Mouse (Mus musculus): Measurements from ENCODE around the gene Pgf.

DNA sequence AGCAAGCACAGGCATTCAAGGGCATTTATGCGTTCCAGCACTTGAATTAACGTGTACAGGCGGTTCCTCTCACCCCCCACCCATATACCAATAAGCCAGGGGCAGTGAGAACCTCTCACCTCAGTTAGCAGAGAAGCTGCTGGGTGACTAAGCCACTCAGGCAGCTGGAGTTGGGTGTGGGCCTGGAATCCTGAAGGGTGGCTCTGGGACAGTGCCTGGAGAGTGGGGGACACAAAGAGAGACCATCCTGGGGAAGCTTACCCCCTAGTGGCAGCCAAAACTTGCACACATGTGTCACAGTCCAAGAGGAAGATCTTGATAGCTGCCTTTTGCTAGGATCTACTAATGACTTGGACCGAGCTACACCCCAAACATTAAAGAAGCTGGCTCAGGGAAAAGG is 41.0 kb downstream of the Pgf start:
- TF ChIP-seq CTCF (IDR thresholded peaks at IDR 0.05), result no peak
- TF ChIP-seq EP300 (IDR thresholded peaks at IDR 0.05; ENCODE audit: insufficient read depth, low read depth, low read length), result no peak
